Mouse (Mus musculus): ENCODE measurements at regions not wholly inside any gene's neighbourhood (a gene's known extent, or its start where the extent isn't known, plus 50 kb on each side); places are given as distances from the start of the nearest gene placed in this dataset.
"Not testable (repeated sequence)": the region's sequence is repeated elsewhere in the genome, so short reads cannot be mapped to it uniquely, and the experiment has no call there.

DNA sequence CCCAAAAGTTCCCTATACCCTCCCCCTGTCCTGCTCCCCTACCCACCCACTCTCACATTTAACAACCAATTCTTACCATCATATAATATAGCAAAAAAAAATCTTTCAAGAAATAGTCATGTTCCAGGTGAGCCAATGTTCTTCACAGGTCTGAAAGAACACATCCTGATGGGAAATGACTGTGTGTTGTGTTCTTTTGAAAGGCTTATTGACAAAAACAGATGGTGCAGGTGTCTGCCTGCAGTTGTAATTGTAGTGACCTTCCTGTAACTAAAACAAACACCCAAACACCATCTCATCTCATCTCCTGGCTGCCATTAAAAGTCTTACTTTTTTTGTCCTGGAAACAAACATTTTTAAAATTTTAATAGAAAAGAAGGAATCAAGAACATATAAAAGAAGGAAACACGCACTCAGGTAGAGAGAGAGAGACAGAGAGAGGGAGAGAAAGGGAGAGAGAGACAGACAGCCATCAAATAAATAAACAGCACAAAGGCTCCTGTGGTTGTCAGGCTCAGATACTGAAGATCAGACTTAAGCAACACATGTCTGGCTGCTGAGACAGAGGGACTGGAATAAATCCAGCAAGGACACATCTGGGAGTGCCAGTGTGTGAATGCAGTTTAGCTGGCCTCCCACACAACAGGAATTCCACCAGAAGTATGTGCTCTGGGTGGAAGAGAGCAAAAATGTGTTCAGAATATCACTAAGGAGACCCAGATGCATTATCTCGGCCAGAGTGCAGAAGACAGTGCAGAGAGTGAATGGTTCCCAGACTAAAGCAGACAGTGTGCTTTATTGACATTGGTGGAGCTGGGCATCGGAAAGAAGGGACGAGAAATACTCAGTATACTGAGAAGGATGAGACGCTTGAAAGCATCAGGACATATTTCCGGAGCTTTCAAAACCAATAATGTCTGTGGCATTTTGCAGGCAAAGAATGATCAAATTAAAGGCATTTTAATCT is 513.5 kb upstream of the Klf6 start:
- ATAC-seq (ENCODE audit: insufficient read depth), result peak; percentile 70
- H3K27ac ChIP-seq (ENCODE audit: low read depth), result no peak overlapping the region
- DNase-seq, result peak; percentile 51
- no peaks in the 10 kb centered on the region for H3K27me3 ChIP-seq (ENCODE audit: insufficient read depth, low read length)
- no peak overlapping the region for H3K9ac ChIP-seq
- TF ChIP-seq CTCF (IDR thresholded peaks at IDR 0.05; ENCODE audit: low read depth), result no peak
- H3K36me3 ChIP-seq (ENCODE audit: insufficient read depth), result no peaks in the 10 kb centered on the region
- H3K9me3 ChIP-seq (ENCODE audit: low read depth, low read length), result no peaks in the 10 kb centered on the region
- WGBS, result 42% methylated on average over 6 of the region's 6 CpGs
- H3K4me2 ChIP-seq, result no peak overlapping the region
- no peaks in the 10 kb centered on the region for H3K4me1 ChIP-seq (ENCODE audit: insufficient read depth)
- H3K4me3 ChIP-seq (ENCODE audit: low read depth, low read length), result no peak overlapping the region

DNA sequence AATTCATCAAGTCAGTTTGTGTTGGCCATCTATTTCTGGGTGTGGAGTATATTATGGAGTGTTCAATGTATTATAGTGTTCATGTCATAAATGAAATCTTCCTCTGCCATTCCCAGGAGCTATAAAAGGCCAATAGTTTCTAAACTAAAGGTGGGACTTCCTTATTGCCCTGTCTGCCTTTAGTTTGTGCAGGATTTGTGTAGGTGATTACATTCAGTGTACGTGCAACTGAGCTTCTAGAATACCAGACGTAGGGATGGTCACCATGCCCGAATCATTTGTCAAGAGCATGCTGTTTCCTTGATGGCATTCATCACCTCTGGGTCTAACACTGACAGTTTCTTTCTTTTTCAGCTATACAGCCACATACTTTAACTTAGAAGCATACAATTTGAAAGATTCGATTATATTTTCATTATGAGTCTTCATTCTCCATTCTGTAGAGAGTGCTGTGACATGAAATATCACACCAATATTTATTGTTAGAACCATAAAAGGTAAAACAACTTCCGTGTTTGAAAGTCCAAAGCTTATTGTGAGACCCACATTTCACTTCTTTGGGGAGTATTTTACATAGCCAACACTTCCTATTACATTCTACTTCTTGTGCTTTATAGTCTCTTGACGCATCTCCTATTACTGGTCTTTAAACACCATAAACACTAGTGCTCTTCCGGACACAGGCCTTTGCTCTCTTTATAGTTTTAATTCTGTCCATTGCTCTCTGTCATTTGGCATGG is 494.1 kb upstream of the Klf6 start:
- no peaks in the 10 kb centered on the region for H3K36me3 ChIP-seq (ENCODE audit: insufficient read depth)
- H3K27ac ChIP-seq (ENCODE audit: low read depth), result no peak overlapping the region
- H3K9ac ChIP-seq, result no peak overlapping the region
- WGBS, result 84% methylated on average over 7 of the region's 7 CpGs
- H3K4me1 ChIP-seq (ENCODE audit: insufficient read depth), result no peaks in the 10 kb centered on the region
- DNase-seq (no peak), ATAC-seq (ENCODE audit: insufficient read depth) (no peak)
- no peak overlapping the region for H3K4me2 ChIP-seq
- TF ChIP-seq CTCF (IDR thresholded peaks at IDR 0.05; ENCODE audit: low read depth), result no peak
- H3K27me3 ChIP-seq (ENCODE audit: insufficient read depth, low read length), result no peaks in the 10 kb centered on the region
- H3K9me3 ChIP-seq (ENCODE audit: low read depth, low read length), result no peaks in the 10 kb centered on the region
- H3K4me3 ChIP-seq (ENCODE audit: low read depth, low read length), result no peak overlapping the region

GRCm38 (mm10) chr13:5370007-5370406 is 491.3 kb upstream of the Klf6 start:
- Histone ChIP-seq H3K9me3 (ENCODE audit: low read depth, low read length) (no peaks in the 10 kb centered on the region), H3K4me1 (ENCODE audit: insufficient read depth) (no peaks in the 10 kb centered on the region), H3K9ac (no peak overlapping the region), H3K4me3 (ENCODE audit: low read depth, low read length) (no peak overlapping the region), H3K4me2 (no peak overlapping the region), H3K36me3 (ENCODE audit: insufficient read depth) (no peaks in the 10 kb centered on the region), H3K27ac (ENCODE audit: low read depth) (no peak overlapping the region), H3K27me3 (ENCODE audit: insufficient read depth, low read length) (no peaks in the 10 kb centered on the region)
- no peak for TF ChIP-seq CTCF (IDR thresholded peaks at IDR 0.05; ENCODE audit: low read depth)
- DNase-seq (peak; percentile 82), ATAC-seq (ENCODE audit: insufficient read depth) (peak; percentile 93)
- 26% methylated on average over 8 of the region's 8 CpGs for WGBS

DNA sequence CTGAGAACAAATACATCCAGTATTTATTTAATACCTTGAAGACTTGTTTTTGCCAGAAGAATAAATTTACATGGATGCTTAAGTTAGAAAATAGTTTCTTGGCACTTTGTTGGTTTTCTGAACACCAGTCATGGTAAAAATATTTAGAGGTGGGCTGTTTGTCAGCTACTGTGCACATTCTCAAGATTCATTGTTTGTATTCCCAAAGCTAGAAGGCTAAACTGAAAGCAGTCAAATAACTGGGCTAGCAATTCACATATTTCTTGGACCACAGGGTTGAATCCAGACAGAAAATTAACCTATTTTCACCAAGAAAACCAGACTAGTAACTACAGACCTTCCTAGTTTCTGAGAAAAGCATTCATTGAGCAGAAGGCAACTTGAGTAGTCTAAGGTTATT is 488.1 kb upstream of the Klf6 start:
- Histone ChIP-seq H3K4me3 (ENCODE audit: low read depth, low read length) (no peak overlapping the region), H3K4me1 (ENCODE audit: insufficient read depth) (no peaks in the 10 kb centered on the region), H3K27me3 (ENCODE audit: insufficient read depth, low read length) (no peaks in the 10 kb centered on the region), H3K9ac (no peak overlapping the region), H3K27ac (ENCODE audit: low read depth) (no peak overlapping the region), H3K36me3 (ENCODE audit: insufficient read depth) (no peaks in the 10 kb centered on the region), H3K4me2 (no peak overlapping the region), H3K9me3 (ENCODE audit: low read depth, low read length) (no peaks in the 10 kb centered on the region)
- ATAC-seq (ENCODE audit: insufficient read depth) (no peak), DNase-seq (no peak)
- no peak for TF ChIP-seq CTCF (IDR thresholded peaks at IDR 0.05; ENCODE audit: low read depth)

GRCm38 (mm10) chr13:5408226-5408804 is 453.0 kb upstream of the Klf6 start:
- H3K9ac ChIP-seq, result no peak overlapping the region
- H3K4me1 ChIP-seq (ENCODE audit: insufficient read depth), result no peaks in the 10 kb centered on the region
- H3K4me2 ChIP-seq, result no peak overlapping the region
- ATAC-seq (ENCODE audit: insufficient read depth), result no peak
- H3K27me3 ChIP-seq (ENCODE audit: insufficient read depth, low read length), result no peaks in the 10 kb centered on the region
- no peak for DNase-seq
- no peak overlapping the region for H3K27ac ChIP-seq (ENCODE audit: low read depth)
- no peak overlapping the region for H3K4me3 ChIP-seq (ENCODE audit: low read depth, low read length)
- no peaks in the 10 kb centered on the region for H3K9me3 ChIP-seq (ENCODE audit: low read depth, low read length)
- TF ChIP-seq CTCF (IDR thresholded peaks at IDR 0.05; ENCODE audit: low read depth), result no peak
- H3K36me3 ChIP-seq (ENCODE audit: insufficient read depth), result no peaks in the 10 kb centered on the region
- WGBS, result 74% methylated on average over 4 of the region's 4 CpGs

DNA sequence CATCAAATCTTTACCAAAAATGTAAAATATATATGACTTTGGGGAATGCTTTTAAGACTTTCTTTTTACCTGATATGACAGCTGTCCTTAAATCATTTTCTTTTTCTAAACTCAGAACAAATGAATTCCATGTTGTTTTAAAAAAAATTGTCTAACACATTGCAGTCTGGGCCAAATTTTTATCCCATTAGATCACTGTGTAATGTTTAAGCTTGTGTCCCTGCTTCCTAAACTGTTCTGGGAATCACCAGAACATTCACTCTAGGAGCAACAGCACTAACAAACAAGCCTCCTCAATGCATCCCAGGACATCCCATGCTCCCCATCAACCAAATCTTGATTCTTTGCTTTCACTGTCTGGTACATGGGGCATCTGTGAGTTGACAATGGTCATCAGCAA is 449.2 kb upstream of the Klf6 start:
- Histone ChIP-seq H3K36me3 (ENCODE audit: insufficient read depth) (no peaks in the 10 kb centered on the region), H3K4me3 (ENCODE audit: low read depth, low read length) (no peak overlapping the region), H3K9ac (no peak overlapping the region), H3K27me3 (ENCODE audit: insufficient read depth, low read length) (no peaks in the 10 kb centered on the region), H3K4me2 (no peak overlapping the region), H3K27ac (ENCODE audit: low read depth) (no peak overlapping the region), H3K9me3 (ENCODE audit: low read depth, low read length) (no peaks in the 10 kb centered on the region), H3K4me1 (ENCODE audit: insufficient read depth) (no peaks in the 10 kb centered on the region)
- ATAC-seq (ENCODE audit: insufficient read depth) (no peak), DNase-seq (no peak)
- TF ChIP-seq CTCF (IDR thresholded peaks at IDR 0.05; ENCODE audit: low read depth), result no peak

GRCm38 (mm10) chr13:5413009-5413408 is 448.3 kb upstream of the Klf6 start:
- H3K27ac ChIP-seq (ENCODE audit: low read depth); H3K36me3 ChIP-seq (ENCODE audit: insufficient read depth); H3K4me1 ChIP-seq (ENCODE audit: insufficient read depth); H3K4me2 ChIP-seq; H3K27me3 ChIP-seq (ENCODE audit: insufficient read depth, low read length); DNase-seq; H3K9ac ChIP-seq; H3K4me3 ChIP-seq (ENCODE audit: low read depth, low read length); H3K9me3 ChIP-seq (ENCODE audit: low read depth, low read length); ATAC-seq (ENCODE audit: insufficient read depth): not testable (repeated sequence)

All from lung, embryonic 14.5 days (tissue).